Mouse (Mus musculus) kidney, postnatal 4 days (tissue): ENCODE measurements at regions not wholly inside any gene's neighbourhood (a gene's known extent, or its start where the extent isn't known, plus 50 kb on each side); places are given as distances from the start of the nearest gene placed in this dataset.
A peak's percentile ranks its signal among the peaks of the same experiment; 100 is the strongest.

ENCODE experiments used
- DNase-seq, 2 experiments: peaks; one replicate each; pipeline ENCODE4 v3.0.0; 2021; ENCODE audit warnings: mixed read lengths in 2 of 2

GRCm38 (mm10) chr11:79762027-79762426, 171.0 kb downstream of the Rab11fip4 start:
- DNase-seq = no peak

GRCm38 (mm10) chr11:79760533-79760932, 169.5 kb downstream of the Rab11fip4 start:
- no peak for DNase-seq

- no peak for DNase-seq
Observed at GRCm38 (mm10) chr11:79758281-79758680, 167.3 kb downstream of the Rab11fip4 start.

GRCm38 (mm10) chr11:79757513-79758071, 166.6 kb downstream of the Rab11fip4 start:
- DNase-seq = no peak

- no peak for DNase-seq
Observed at GRCm38 (mm10) chr11:79756305-79756846, 165.4 kb downstream of the Rab11fip4 start.

GRCm38 (mm10) chr11:79753491-79753890, 162.5 kb downstream of the Rab11fip4 start:
- no peak for DNase-seq

- no peak for DNase-seq
Observed at GRCm38 (mm10) chr11:79752717-79753480, 161.9 kb downstream of the Rab11fip4 start.

GRCm38 (mm10) chr11:79751751-79752716, 161.0 kb downstream of the Rab11fip4 start:
- peak in 1 of 2 experiments; percentile 39 for DNase-seq

GRCm38 (mm10) chr11:79750943-79751342, 159.9 kb downstream of the Rab11fip4 start:
- no peak for DNase-seq

- no peak for DNase-seq
Observed at GRCm38 (mm10) chr11:79749755-79750434, 158.9 kb downstream of the Rab11fip4 start.

GRCm38 (mm10) chr11:79749141-79749540, 158.1 kb downstream of the Rab11fip4 start:
- DNase-seq = no peak

- DNase-seq = no peak
Observed at GRCm38 (mm10) chr11:79748606-79749125, 157.7 kb downstream of the Rab11fip4 start.

GRCm38 (mm10) chr11:79747801-79748200, 156.8 kb downstream of the Rab11fip4 start:
- peak in 1 of 2 experiments; percentile 37 for DNase-seq
